Mouse (Mus musculus) heart, embryonic 12.5 days (tissue): Measurements from ENCODE around the gene Dlst. TPM values are rescaled to one million over a fixed set of nuclear protein-coding genes. Genes with fewer than 3 reads are reported as not detected.

Experiments used
- ATAC-seq: fragments of 200-750 bp; cut with Nextera tagmentation; 2 replicates; pipeline ENCODE4 v1.8.0; 2017; ENCODE audit warnings: moderate TSS enrichment, moderate library complexity; ENCODE audit not compliant: insufficient number of reproducible peaks, low FRiP score
- H3K27ac ChIP-seq: fragments of 300-500 bp; sonication (generic); 2 replicates; pipeline ENCODE4 v1.5.1; 2016; ENCODE audit warnings: mild to moderate bottlenecking, moderate library complexity; ENCODE audit not compliant: poor library complexity, severe bottlenecking
- H3K27me3 ChIP-seq: fragments of 300-500 bp; sonication (generic); replicated peaks from 2 replicates; pipeline ENCODE4 v1.6.1; 2016; ENCODE audit warnings: mild to moderate bottlenecking, moderate library complexity
- H3K36me3 ChIP-seq: fragments of 300-500 bp; sonication (generic); 2 replicates; pipeline ENCODE4 v1.6.1; 2016; ENCODE audit warnings: mild to moderate bottlenecking, moderate library complexity
- H3K4me1 ChIP-seq: fragments of 300-500 bp; sonication (generic); replicated peaks from 2 replicates; pipeline ENCODE4 v1.6.1; 2016; ENCODE audit warnings: mild to moderate bottlenecking
- H3K4me2 ChIP-seq: fragments of 300-500 bp; sonication (generic); 2 replicates; pipeline ENCODE4 v1.6.1; 2016; ENCODE audit warnings: mild to moderate bottlenecking, moderate library complexity
- H3K4me3 ChIP-seq: fragments of 300-500 bp; sonication (generic); 2 replicates; pipeline ENCODE4 v1.5.1; 2016; ENCODE audit warnings: mild to moderate bottlenecking
- H3K9ac ChIP-seq: fragments of 300-500 bp; sonication (generic); 2 replicates; pipeline ENCODE4 v1.6.1; 2016; ENCODE audit warnings: mild to moderate bottlenecking, moderate library complexity
- H3K9me3 ChIP-seq: fragments of 300-500 bp; sonication (generic); replicated peaks from 2 replicates; pipeline ENCODE4 v1.6.1; 2016; ENCODE audit warnings: mild to moderate bottlenecking, moderate library complexity
- whole genome bisulfite sequencing: fragments of 180-500 bp; shearing (Covaris S2); methylation state at CpG from one replicate; pipeline ENCODE4 v1.1.7; 2016; 5-methylcytosine and 5-hydroxymethylcytosine counted together
- polyA plus RNA-seq: library from polyadenylated mRNA; unstranded; fragments of >200 nt; fragmentation: Nextera tagmentation; extraction: Ambion mirVana; gene quantifications from 2 replicates; pipeline ENCODE4 v1.2.1, GENCODE M21; 2016

Gene Dlst
- polyA plus RNA-seq, 1 experiment from 2014 or later: 197 TPM

DNA sequence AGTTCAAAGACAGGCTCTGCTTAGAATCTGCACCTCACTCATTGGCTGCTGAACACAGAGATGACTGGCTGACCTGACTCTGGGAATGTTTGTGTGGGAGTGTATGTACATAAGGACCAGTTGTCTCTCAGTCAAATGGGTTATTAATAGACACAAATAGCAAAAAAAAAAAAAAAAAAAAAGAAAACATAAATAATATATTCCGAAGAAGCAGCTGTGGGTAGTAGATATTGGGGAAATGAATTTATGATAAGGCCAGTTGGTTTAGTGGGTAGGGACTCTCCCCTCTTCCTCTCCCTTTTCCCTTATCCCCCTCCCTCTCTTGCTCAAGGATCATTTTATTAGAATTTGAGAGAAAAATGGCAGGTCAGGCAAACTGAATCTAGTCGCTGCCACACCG lies 3.3 kb downstream of the Dlst start:
- Histone ChIP-seq H3K27ac (peak overlapping the region; percentile 61; the same call in 1 of the 2 replicates), H3K27me3 (no peaks in the 10 kb centered on the region), H3K9ac (no peak overlapping the region), H3K9me3 (no peaks in the 10 kb centered on the region), H3K36me3 (peaks cover 33% of the 10 kb centered on the region), H3K4me2 (no peak overlapping the region), H3K4me1 (peaks cover 43% of the 10 kb centered on the region), H3K4me3 (no peak overlapping the region)
- 95% methylated on average over 3 of the region's 3 CpGs for WGBS
- ATAC-seq: no peak

GRCm38 (mm10) chr12:85115678-85116077 lies 5.0 kb downstream of the Dlst start:
- H3K27ac ChIP-seq: no peak overlapping the region
- H3K9me3 ChIP-seq: no peaks in the 10 kb centered on the region
- no peaks in the 10 kb centered on the region for H3K27me3 ChIP-seq
- no peak overlapping the region for H3K4me3 ChIP-seq
- no peak overlapping the region for H3K4me2 ChIP-seq
- H3K36me3 ChIP-seq: peaks cover 49% of the 10 kb centered on the region
- no peak for ATAC-seq
- no peak overlapping the region for H3K9ac ChIP-seq
- WGBS: 79% methylated on average over 7 of the region's 7 CpGs
- peaks cover 34% of the 10 kb centered on the region for H3K4me1 ChIP-seq

- Histone ChIP-seq H3K4me2 (no peak overlapping the region), H3K4me3 (no peak overlapping the region), H3K27me3 (no peaks in the 10 kb centered on the region), H3K36me3 (peaks cover 83% of the 10 kb centered on the region), H3K9me3 (no peaks in the 10 kb centered on the region), H3K27ac (no peak overlapping the region), H3K9ac (no peak overlapping the region), H3K4me1 (peaks cover 2% of the 10 kb centered on the region; the same call in 1 of the 2 replicates)
- WGBS: 91% methylated on average over 9 of the region's 9 CpGs
- no peak for ATAC-seq
Observed at GRCm38 (mm10) chr12:85121806-85122459, 11.3 kb downstream of the Dlst start.

DNA sequence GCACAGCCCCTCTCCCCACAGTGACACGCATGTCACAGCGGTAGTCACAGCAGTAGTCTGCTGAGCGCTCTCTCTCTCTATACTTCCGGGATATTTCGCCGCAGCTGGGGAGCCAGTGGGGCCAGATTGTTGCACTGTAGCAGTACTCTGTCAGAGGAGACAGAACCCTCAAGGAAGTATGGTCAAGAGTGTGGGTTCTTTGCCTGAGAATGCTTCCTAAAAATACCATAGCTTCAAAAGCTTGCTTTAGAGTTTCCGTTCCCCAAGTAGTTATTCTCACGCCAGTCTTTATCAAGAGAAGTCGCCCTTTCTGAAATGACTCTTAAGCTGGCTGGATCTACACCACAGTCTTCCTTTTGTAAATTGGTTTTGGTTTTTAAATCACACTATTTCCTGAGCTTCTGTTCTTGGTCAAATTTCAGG lies 12.5 kb downstream of the Dlst start:
- Histone ChIP-seq H3K27me3 (no peaks in the 10 kb centered on the region), H3K4me2 (no peak overlapping the region), H3K4me3 (no peak overlapping the region), H3K4me1 (no peaks in the 10 kb centered on the region), H3K27ac (no peak overlapping the region), H3K9me3 (no peaks in the 10 kb centered on the region), H3K36me3 (peaks cover 90% of the 10 kb centered on the region), H3K9ac (no peak overlapping the region)
- ATAC-seq: no peak
- 87% methylated on average over 9 of the region's 9 CpGs for WGBS

GRCm38 (mm10) chr12:85123645-85124044 lies 13.0 kb downstream of the Dlst start:
- Histone ChIP-seq H3K27me3 (no peaks in the 10 kb centered on the region), H3K36me3 (peaks cover 90% of the 10 kb centered on the region), H3K27ac (no peak overlapping the region), H3K4me1 (no peaks in the 10 kb centered on the region), H3K9ac (no peak overlapping the region), H3K9me3 (no peaks in the 10 kb centered on the region), H3K4me2 (no peak overlapping the region), H3K4me3 (no peak overlapping the region)
- ATAC-seq: no peak
- WGBS: 87% methylated on average over 11 of the region's 11 CpGs

DNA sequence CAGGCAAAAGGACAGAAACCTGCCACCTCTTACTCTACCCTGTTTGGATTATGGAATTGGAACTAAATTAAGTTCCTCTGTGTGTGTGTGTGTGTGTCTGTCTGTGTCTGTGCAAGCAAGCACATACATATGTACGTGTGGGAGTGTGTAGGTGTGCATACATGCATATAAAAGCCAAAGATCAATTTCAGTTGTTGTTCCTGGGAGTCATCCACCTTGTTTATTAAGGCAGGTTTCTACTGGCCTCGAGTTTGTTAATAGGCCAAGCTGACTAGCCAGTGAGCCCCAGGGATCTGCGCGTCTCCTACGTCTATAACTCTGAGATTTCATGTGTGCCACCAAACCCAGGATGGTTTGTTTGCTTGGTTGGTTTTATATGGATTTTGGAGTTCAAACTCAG lies 14.1 kb downstream of the Dlst start:
- Histone ChIP-seq H3K9me3 (no peaks in the 10 kb centered on the region), H3K4me2 (no peak overlapping the region), H3K27ac (no peak overlapping the region), H3K9ac (no peak overlapping the region), H3K27me3 (no peaks in the 10 kb centered on the region), H3K4me3 (no peak overlapping the region), H3K36me3 (peaks cover 89% of the 10 kb centered on the region), H3K4me1 (no peaks in the 10 kb centered on the region)
- WGBS: 96% methylated on average over 5 of the region's 5 CpGs
- no peak for ATAC-seq

DNA sequence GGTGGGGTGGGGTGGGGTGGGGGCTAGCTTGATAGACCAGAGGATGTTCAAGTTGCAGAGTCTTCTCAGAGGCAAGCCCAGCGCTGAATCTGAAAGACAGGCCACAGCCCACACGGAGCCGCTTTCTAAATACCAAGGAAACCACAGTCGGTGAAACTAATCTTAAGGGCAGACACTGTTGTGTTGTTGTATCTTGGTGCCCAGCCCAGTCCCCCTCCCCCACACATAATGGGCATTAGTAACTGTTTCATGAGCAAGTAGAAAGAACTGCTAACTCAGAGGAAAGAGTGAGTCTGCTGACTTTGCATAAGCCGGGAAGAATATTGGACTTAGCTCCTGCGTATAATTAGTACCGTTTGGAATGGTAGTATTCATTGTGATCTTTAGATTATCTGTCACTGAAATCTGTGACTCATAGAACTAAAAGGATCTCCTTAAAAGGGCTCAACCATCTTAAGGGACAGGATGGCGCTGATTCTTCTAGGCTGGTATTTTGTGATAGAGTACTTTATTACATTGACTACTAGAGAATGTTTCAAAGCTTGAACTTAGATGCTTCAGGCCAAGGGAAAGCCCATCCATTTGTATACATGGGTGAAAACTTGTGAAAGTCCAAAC lies 16.5 kb downstream of the Dlst start:
- no peak overlapping the region for H3K4me2 ChIP-seq
- H3K9me3 ChIP-seq: no peaks in the 10 kb centered on the region
- no peak overlapping the region for H3K9ac ChIP-seq
- H3K27me3 ChIP-seq: no peaks in the 10 kb centered on the region
- H3K4me1 ChIP-seq: no peaks in the 10 kb centered on the region
- H3K27ac ChIP-seq: no peak overlapping the region
- WGBS: 76% methylated on average over 8 of the region's 8 CpGs
- ATAC-seq: no peak
- peaks cover 86% of the 10 kb centered on the region for H3K36me3 ChIP-seq
- no peak overlapping the region for H3K4me3 ChIP-seq

- no peak for ATAC-seq
- Histone ChIP-seq H3K27ac (no peak overlapping the region), H3K36me3 (peaks cover 86% of the 10 kb centered on the region), H3K9me3 (no peaks in the 10 kb centered on the region), H3K4me2 (no peak overlapping the region), H3K4me3 (no peak overlapping the region), H3K4me1 (no peaks in the 10 kb centered on the region), H3K9ac (no peak overlapping the region), H3K27me3 (no peaks in the 10 kb centered on the region)
- WGBS: 87% methylated on average over 9 of the region's 9 CpGs
Observed at GRCm38 (mm10) chr12:85129426-85129978, 18.9 kb downstream of the Dlst start.

DNA sequence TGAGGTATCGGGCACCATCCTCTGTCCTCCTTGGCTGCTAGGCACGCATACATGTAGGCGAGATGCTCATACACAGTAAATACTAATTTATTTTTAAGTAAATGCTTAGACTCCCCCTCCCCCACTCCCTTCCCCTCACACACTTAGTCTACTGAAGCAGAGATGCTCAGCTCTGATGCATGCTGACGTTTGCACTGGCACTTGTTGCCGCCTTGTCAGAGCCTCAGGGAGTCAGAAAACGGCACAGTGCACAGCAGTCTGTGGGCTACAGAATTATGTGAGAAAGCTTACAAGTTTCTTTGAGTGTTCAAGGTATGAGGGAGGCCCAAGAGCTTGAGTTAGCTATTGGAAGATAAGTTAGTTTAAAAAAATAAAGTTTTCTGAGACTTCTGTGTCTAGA lies 20.7 kb downstream of the Dlst start:
- H3K4me1 ChIP-seq: peaks cover 7% of the 10 kb centered on the region
- no peak overlapping the region for H3K4me2 ChIP-seq
- H3K36me3 ChIP-seq: peaks cover 87% of the 10 kb centered on the region
- H3K4me3 ChIP-seq: no peak overlapping the region
- H3K9ac ChIP-seq: no peak overlapping the region
- no peak for ATAC-seq
- H3K9me3 ChIP-seq: no peaks in the 10 kb centered on the region
- no peaks in the 10 kb centered on the region for H3K27me3 ChIP-seq
- 85% methylated on average over 6 of the region's 6 CpGs for WGBS
- no peak overlapping the region for H3K27ac ChIP-seq

GRCm38 (mm10) chr12:85134043-85134794 lies 23.6 kb downstream of the Dlst start:
- 74% methylated on average over 8 of the region's 8 CpGs for WGBS
- peaks cover 60% of the 10 kb centered on the region for H3K36me3 ChIP-seq

More at GRCm38 (mm10) chr12:85134043-85134794, 23.6 kb downstream of the Dlst start:
- no peak overlapping the region for H3K9ac ChIP-seq
- no peak overlapping the region for H3K4me2 ChIP-seq
- H3K27ac ChIP-seq: no peak overlapping the region
- H3K4me1 ChIP-seq: peaks cover 10% of the 10 kb centered on the region
- no peak overlapping the region for H3K4me3 ChIP-seq
- no peaks in the 10 kb centered on the region for H3K9me3 ChIP-seq
- no peak for ATAC-seq
- 0 out of 2 replicates have a peak, but pooled peaks cover 8% of the 10 kb centered on the region for H3K27me3 ChIP-seq
